Mouse (Mus musculus) bone marrow, adult 2 months (tissue): ENCODE results near the gene Gas2l3.

Experiments used
- CTCF ChIP-seq: fragments of 200-500 bp; IDR thresholded peaks from 2 replicates; pipeline ENCODE4 v1.5.1; 2011; ENCODE audit warnings: low read length, control low read depth; ENCODE audit not compliant: control insufficient read depth, insufficient read depth
- POLR2A ChIP-seq: fragments of 200-500 bp; IDR thresholded peaks from 2 replicates; pipeline ENCODE4 v1.6.1; 2011; ENCODE audit warnings: low read depth, mild to moderate bottlenecking, control low read depth, low read length, borderline replicate concordance; ENCODE audit not compliant: control insufficient read depth

- TF ChIP-seq CTCF (no peak), POLR2A (no peak)
These were observed 47.6 kb upstream of the Gas2l3 start for GRCm38 (mm10) chr10:89491321-89491720.
